18 mouse cellular contexts compared by ENCODE assay signal in the genomic region with DNA sequence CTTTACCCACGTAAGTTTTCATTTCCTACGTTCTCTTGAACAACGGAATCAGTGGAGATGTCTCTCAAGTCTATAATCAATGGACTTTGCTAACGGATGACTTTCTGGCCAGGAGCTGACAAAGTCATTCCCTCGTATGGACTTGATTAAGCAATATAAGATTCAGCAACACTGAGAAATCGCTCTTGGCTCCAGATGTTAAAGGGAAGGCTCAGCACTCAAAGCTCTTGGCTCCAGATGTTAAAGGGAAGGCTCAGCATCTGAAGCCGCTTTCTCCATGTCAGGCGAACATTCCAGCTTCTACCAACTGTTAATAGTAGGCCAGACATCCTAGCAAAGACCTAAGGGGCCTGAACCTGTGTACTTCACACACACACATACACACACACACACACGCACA. TPM values are rescaled to one million over a fixed set of nuclear protein-coding genes. Genes with fewer than 3 reads are reported as not detected.
DNase-seq lines count a peak whose midpoint lies in the region; ATAC-seq and TF ChIP-seq lines count a peak whose summit lies in the region.
"Had no signal": no experiment of that assay in that cellular context is flagged by ENCODE, and none has a peak within 500 bp of the region (broad histone marks: within the 10 kb centered on the region; RNA-seq: fewer than 3 reads in every experiment).

No protein-coding gene starts in this region.

- peak; percentile 48 for DNase-seq in heart, embryonic 10.5 days (ENCODE audit: low spot score)
- no peak for DNase-seq in heart, postnatal 14 days
- DNase-seq in NIH3T3 (ENCODE audit: low read depth), result peak; percentile 49
- peak; percentile 64 for DNase-seq in embryonic facial prominence, embryonic 11.5 days (ENCODE audit: low spot score)
- peak; percentile 76 for DNase-seq in limb, embryonic 14.5 days (ENCODE audit: low spot score)
- DNase-seq: adrenal gland, adult 2 months; adrenal gland, postnatal 25 days; cerebellum, adult 18-20 months; cerebellum, adult 9-11 months; cerebellum, postnatal 36 days had no signal

- H3K27ac ChIP-seq in heart, embryonic 10.5 days, result no peak overlapping the region
- no peak overlapping the region for H3K27ac ChIP-seq in embryonic facial prominence, embryonic 11.5 days (replicated peaks; ENCODE audit: low read depth, low read length)
- no peak overlapping the region for H3K27ac ChIP-seq in limb, embryonic 14.5 days (replicated peaks; ENCODE audit: low read depth, low read length)
- H3K27ac ChIP-seq: embryonic facial prominence, embryonic 13.5 days; heart, embryonic 13.5 days; hindbrain, embryonic 13.5 days; hindbrain, postnatal 0 days had no signal

- no peak overlapping the region for H3K4me3 ChIP-seq in heart, embryonic 10.5 days
- H3K4me3 ChIP-seq in embryonic facial prominence, embryonic 11.5 days (ENCODE audit: low read depth, low read length), result no peak overlapping the region
- no peak overlapping the region for H3K4me3 ChIP-seq in limb, embryonic 14.5 days (replicated peaks; ENCODE audit: low read length)
- H3K4me3 ChIP-seq: embryonic facial prominence, embryonic 13.5 days; heart, embryonic 13.5 days; hindbrain, embryonic 13.5 days had no signal

- intact Hi-C loops in heart, postnatal 14 days (cut with DNase I), result no loop called here

- no peak overlapping the region for H3K4me2 ChIP-seq in embryonic facial prominence, embryonic 11.5 days (ENCODE audit: low read depth, low read length)
- no peak overlapping the region for H3K4me2 ChIP-seq in limb, embryonic 14.5 days (replicated peaks; ENCODE audit: low read depth, low read length, severe bottlenecking)
- H3K4me2 ChIP-seq: embryonic facial prominence, embryonic 13.5 days; heart, embryonic 13.5 days; hindbrain, embryonic 13.5 days had no signal

- ATAC-seq in embryonic facial prominence, embryonic 11.5 days (replicated peaks; ENCODE audit: insufficient number of reproducible peaks, low FRiP score, low TSS enrichment, low read depth), result no peak
- ATAC-seq in limb, embryonic 14.5 days (ENCODE audit: low FRiP score, low read depth), result no peak
- ATAC-seq in megakaryocyte progenitor cell, adult 5-6 weeks (replicated peaks; ENCODE audit: poor library complexity), result no peak
- ATAC-seq: forebrain, embryonic 14.5 days; hindbrain, postnatal 0 days had no signal

- TF ChIP-seq POLR2A in limb, embryonic 14.5 days (IDR thresholded peaks at IDR 0.05; ENCODE audit: borderline replicate concordance, extremely low read depth, insufficient read depth, insufficient read length), result no peak

- peaks cover 10% of the 10 kb centered on the region; the same call in 1 of the 2 replicates for H3K4me1 ChIP-seq in heart, embryonic 10.5 days
- H3K4me1 ChIP-seq in embryonic facial prominence, embryonic 11.5 days (ENCODE audit: control insufficient read depth, insufficient read depth, low read length), result no peaks in the 10 kb centered on the region
- H3K4me1 ChIP-seq in limb, embryonic 14.5 days (ENCODE audit: control insufficient read depth, insufficient read depth, low read length), result no peaks in the 10 kb centered on the region
- H3K4me1 ChIP-seq: heart, embryonic 13.5 days had no signal

- H3K27me3 ChIP-seq in heart, embryonic 10.5 days (ENCODE audit: insufficient read depth, poor library complexity, severe bottlenecking), result no peaks in the 10 kb centered on the region
- no peaks in the 10 kb centered on the region for H3K27me3 ChIP-seq in embryonic facial prominence, embryonic 11.5 days (ENCODE audit: control insufficient read depth, insufficient read depth, low read length)
- no peaks in the 10 kb centered on the region for H3K27me3 ChIP-seq in limb, embryonic 14.5 days (ENCODE audit: control insufficient read depth, insufficient read depth, low read length)
- H3K27me3 ChIP-seq: CH12.LX; embryonic facial prominence, embryonic 13.5 days; heart, embryonic 13.5 days; hindbrain, embryonic 13.5 days had no signal

- H3K9ac ChIP-seq in embryonic facial prominence, embryonic 11.5 days (replicated peaks; ENCODE audit: low read length), result no peak overlapping the region
- H3K9ac ChIP-seq in limb, embryonic 14.5 days (ENCODE audit: low read depth, low read length, severe bottlenecking), result no peak overlapping the region
- H3K9ac ChIP-seq: embryonic facial prominence, embryonic 13.5 days; heart, embryonic 13.5 days; hindbrain, embryonic 13.5 days had no signal

- WGBS in heart, embryonic 10.5 days, result 86% methylated on average over 9 of the region's 9 CpGs
- 67% methylated on average over 9 of the region's 9 CpGs for WGBS in embryonic facial prominence, embryonic 11.5 days
- 39% methylated on average over 9 of the region's 9 CpGs for whole genome bisulfite sequencing in limb, embryonic 14.5 days

- no peaks in the 10 kb centered on the region for H3K9me3 ChIP-seq in heart, embryonic 10.5 days
- H3K9me3 ChIP-seq in embryonic facial prominence, embryonic 11.5 days (replicated peaks; ENCODE audit: control insufficient read depth, low read length), result no peaks in the 10 kb centered on the region
- H3K9me3 ChIP-seq in limb, embryonic 14.5 days (ENCODE audit: control insufficient read depth, low read length), result no peaks in the 10 kb centered on the region
- H3K9me3 ChIP-seq: embryonic facial prominence, embryonic 13.5 days; heart, embryonic 13.5 days; hindbrain, embryonic 13.5 days had no signal

- H3K36me3 ChIP-seq in heart, embryonic 10.5 days, result no peaks in the 10 kb centered on the region
- H3K36me3 ChIP-seq in embryonic facial prominence, embryonic 11.5 days (replicated peaks; ENCODE audit: control insufficient read depth, insufficient read depth, low read depth, low read length), result no peaks in the 10 kb centered on the region
- peaks cover 5% of the 10 kb centered on the region for H3K36me3 ChIP-seq in limb, embryonic 14.5 days (ENCODE audit: control insufficient read depth, insufficient read depth, low read length)
- H3K36me3 ChIP-seq: heart, embryonic 13.5 days had no signal

RNA-seq across cellular contexts. Expression of gene Kcnmb4, which starts 26.5 kb away (rescaled TPM):
- polyA plus RNA-seq in heart, embryonic 10.5 days (2016; fragmentation: Nextera tagmentation; extraction: Ambion mirVana), result 5.0 and 8.0 TPM in 2 replicates
- 1 to 10 TPM in 1 of 2 experiments, under 1 TPM in 1; 0.69 to 1.1 TPM for total RNA-seq in heart, postnatal 14 days (2021)
- 12.0 and 12.8 TPM in 2 replicates for polyA plus RNA-seq in embryonic facial prominence, embryonic 11.5 days (2014; fragmentation: Nextera tagmentation; extraction: Ambion mirVana)
- 31.8 and 41.7 TPM in 2 replicates for polyA plus RNA-seq in limb, embryonic 14.5 days (2012; rRNA removed)
- polyA plus RNA-seq in limb, embryonic 14.5 days (2014; fragmentation: Nextera tagmentation; extraction: Ambion mirVana), result 13.7 and 15.9 TPM in 2 replicates
- total RNA-seq in megakaryocyte progenitor cell, adult 5-6 weeks (2015), result 0.15 TPM in 1 of 2 replicates, not detected in the other
- total RNA-seq in megakaryocyte progenitor cell, adult 5-6 weeks (2017), result not detected in 2 replicates
- total RNA-seq: hematopoietic stem cell, adult 5-6 weeks had no signal

Comparison
In these comparisons a context has a peak if more than half of its experiments do, and no peak if none do; other contexts are left out.
1. DNase-seq: peak in heart, embryonic 10.5 days (single experiment), NIH3T3 (single experiment), embryonic facial prominence, embryonic 11.5 days (single experiment) and limb, embryonic 14.5 days (single experiment); none in heart, postnatal 14 days (0 of 2).